Mouse (Mus musculus) ES-E14 (cell line): ENCODE results near the gene Cdkn1b.

ENCODE experiments used
- CHD2 ChIP-seq: IDR thresholded peaks from 2 replicates; pipeline ENCODE4 v1.6.1; 2014; ENCODE audit warnings: mild to moderate bottlenecking, low read depth, low read length, inconsistent platforms
- HCFC1 ChIP-seq: IDR thresholded peaks from 2 replicates; pipeline ENCODE4 v1.6.1; 2012; ENCODE audit warnings: low read length, inconsistent platforms, borderline replicate concordance; ENCODE audit not compliant: insufficient read depth

GRCm38 (mm10) chr6:134930383-134930782 is 10.2 kb downstream of the Cdkn1b start:
- TF ChIP-seq HCFC1 (no peak), CHD2 (no peak)
